Mouse (Mus musculus) hindbrain, embryonic 11.5 days (tissue): ENCODE results near the gene Dirc2. TPM values are rescaled to one million over a fixed set of nuclear protein-coding genes. Genes with fewer than 3 reads are reported as not detected.

Experiments
- ATAC-seq: fragments of 200-750 bp; cut with Nextera tagmentation; 2 replicates; pipeline ENCODE4 v1.8.0; 2017; ENCODE audit warnings: mild to moderate bottlenecking, moderate TSS enrichment, moderate library complexity; ENCODE audit not compliant: low FRiP score
- DNase-seq: peaks from one replicate; pipeline ENCODE4 v3.0.0-alpha.2; 2015; ENCODE audit warnings: low spot score
- H3K27ac ChIP-seq: fragments of 300-500 bp; sonication (generic); 2 replicates; pipeline ENCODE4 v1.5.1; 2014; ENCODE audit warnings: mild to moderate bottlenecking, low read depth, low read length
- H3K27me3 ChIP-seq: fragments of 300-500 bp; sonication (generic); 2 replicates; pipeline ENCODE4 v1.6.1; 2014; ENCODE audit warnings: mild to moderate bottlenecking, low read length, moderate library complexity, mixed read lengths; ENCODE audit not compliant: control insufficient read depth, insufficient read depth
- H3K36me3 ChIP-seq: fragments of 300-500 bp; sonication (generic); 2 replicates; pipeline ENCODE4 v1.6.1; 2014; ENCODE audit warnings: mild to moderate bottlenecking, low read length, moderate library complexity, mixed read lengths; ENCODE audit not compliant: control insufficient read depth, insufficient read depth
- H3K4me1 ChIP-seq: fragments of 300-500 bp; sonication (generic); replicated peaks from 2 replicates; pipeline ENCODE4 v1.6.1; 2014; ENCODE audit warnings: low read length, mixed read lengths; ENCODE audit not compliant: control insufficient read depth, insufficient read depth
- H3K4me2 ChIP-seq: fragments of 300-500 bp; sonication (generic); replicated peaks from 2 replicates; pipeline ENCODE4 v1.6.1; 2014; ENCODE audit warnings: mild to moderate bottlenecking, low read depth, low read length
- H3K4me3 ChIP-seq: fragments of 300-500 bp; sonication (generic); 2 replicates; pipeline ENCODE4 v1.5.1; 2014; ENCODE audit warnings: low read depth, low read length
- H3K9ac ChIP-seq: fragments of 300-500 bp; sonication (generic); 2 replicates; pipeline ENCODE4 v1.6.1; 2014; ENCODE audit warnings: low read depth, low read length
- H3K9me3 ChIP-seq: fragments of 300-500 bp; sonication (generic); 2 replicates; pipeline ENCODE4 v1.6.1; 2016; ENCODE audit warnings: low read length; ENCODE audit not compliant: control insufficient read depth
- WGBS: fragments of 180-500 bp; shearing (Covaris S2); extraction: QIAGEN DNeasy Blood & Tissue Kit; methylation state at CpG from one replicate; pipeline ENCODE4 v1.1.7; 2014; 5-methylcytosine and 5-hydroxymethylcytosine counted together
- polyA plus RNA-seq: library from polyadenylated mRNA; unstranded; fragments of >200 nt; fragmentation: Nextera tagmentation; extraction: Ambion mirVana; gene quantifications from 2 replicates; pipeline ENCODE4 v1.2.1, GENCODE M21; 2014

The Dirc2 gene
- polyA plus RNA-seq, result 20.1 and 21.1 TPM in 2 replicates

DNA sequence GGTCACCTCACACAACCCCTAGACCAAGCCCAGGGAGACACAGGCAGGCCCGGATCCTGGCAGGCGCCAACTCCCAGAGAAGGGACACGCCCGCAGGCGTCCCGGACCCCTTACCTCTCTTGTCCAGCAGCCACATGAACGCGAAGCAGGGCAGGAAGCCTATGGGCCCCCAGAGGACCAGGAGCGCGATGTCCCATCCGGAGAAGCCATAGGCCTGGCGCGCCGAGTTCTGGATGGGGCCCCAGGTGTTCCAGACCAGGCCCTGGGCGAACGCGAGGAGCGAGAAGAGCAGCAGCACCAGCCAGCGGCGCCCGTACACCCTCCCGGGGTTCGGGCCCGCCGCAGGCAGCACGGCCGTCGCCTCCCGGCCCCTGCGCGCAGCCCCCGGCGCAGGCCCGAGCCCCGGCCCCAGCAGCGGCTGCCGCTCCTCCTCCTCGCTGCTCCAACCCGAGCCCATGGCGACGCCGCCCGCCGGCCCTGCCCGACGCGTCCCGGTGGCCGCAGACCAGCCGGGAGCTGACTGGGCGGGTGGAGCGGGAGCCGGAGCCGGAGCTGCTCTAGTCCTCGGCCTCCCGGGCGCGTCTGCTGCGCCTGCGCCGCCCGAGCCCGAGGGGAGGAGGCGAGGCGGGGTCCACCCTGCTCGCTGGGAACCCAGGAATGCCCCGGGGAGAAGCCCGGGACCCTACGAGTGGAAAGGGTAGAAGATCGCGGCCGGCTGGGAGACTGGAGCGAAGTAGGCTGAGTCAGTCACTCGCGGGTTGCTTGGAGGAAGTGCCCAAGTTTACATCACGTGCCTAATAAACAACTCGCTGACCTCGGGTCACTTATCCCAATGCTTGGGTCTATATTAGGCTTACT, at the start of gene Dirc2:
Dirc2 (minus strand) TSS at position 572 of the 858 bp plus-strand sequence.
- H3K9me3 ChIP-seq, result no peaks in the 10 kb centered on the region
- no peaks in the 10 kb centered on the region for H3K27me3 ChIP-seq
- peak within 1 kb of the TSS; percentile 86 for H3K4me2 ChIP-seq
- H3K4me3 ChIP-seq, result peak within 1 kb of the TSS; percentile 81
- under 1% methylated on average over 49 of the region's 78 CpGs for WGBS
- H3K4me1 ChIP-seq, result peaks cover 5% of the 10 kb centered on the region
- ATAC-seq (peak; percentile 87), DNase-seq (peak; percentile 85)
- no peaks in the 10 kb centered on the region for H3K36me3 ChIP-seq
- H3K27ac ChIP-seq, result peak within 1 kb of the TSS; percentile 70
- peak within 1 kb of the TSS; percentile 94 for H3K9ac ChIP-seq

DNA sequence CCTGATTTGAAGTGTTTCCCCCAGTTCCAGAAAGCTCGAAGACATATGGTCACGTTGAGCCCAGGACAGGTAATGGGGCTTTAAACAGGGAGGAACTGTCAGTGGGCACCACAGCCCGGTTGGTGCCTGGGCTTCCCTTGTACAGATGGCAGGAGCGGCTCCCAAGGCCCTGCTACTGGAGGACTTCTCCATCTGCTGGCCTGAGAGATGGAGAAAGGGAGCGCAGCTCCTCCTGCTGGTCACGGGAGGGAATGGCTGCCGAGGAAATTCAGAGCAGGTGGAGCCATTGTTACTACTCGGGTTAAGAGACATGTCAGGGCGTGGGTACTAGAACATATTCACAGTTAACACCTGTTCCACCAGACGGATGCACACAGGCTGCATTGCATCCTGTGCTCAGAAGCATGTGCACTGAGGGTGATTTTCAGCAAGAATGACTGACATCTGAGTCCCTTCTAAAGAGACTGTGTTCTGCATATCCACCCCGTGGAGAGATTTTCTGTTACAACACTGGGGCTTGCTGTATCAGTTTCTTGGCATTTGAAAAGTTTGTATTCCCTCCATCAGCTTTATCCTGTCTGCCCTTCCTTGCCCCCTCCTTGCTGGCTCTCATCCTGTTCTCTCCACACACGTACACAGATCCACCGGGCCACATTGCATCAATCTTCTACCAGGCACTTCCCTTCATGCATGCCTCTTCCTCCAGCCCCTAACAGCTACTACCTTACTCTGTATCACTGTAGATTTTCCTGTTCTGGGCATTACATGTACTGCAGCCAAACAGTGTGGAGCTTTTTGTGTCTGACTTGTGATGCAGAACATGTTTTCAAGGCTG, 48.3 kb upstream of the Dirc2 start:
- H3K9me3 ChIP-seq, result no peaks in the 10 kb centered on the region
- DNase-seq (peak; percentile 88), ATAC-seq (peak; percentile 70)
- H3K4me3 ChIP-seq, result no peak overlapping the region
- H3K4me1 ChIP-seq, result no peaks in the 10 kb centered on the region
- H3K27ac ChIP-seq, result no peak overlapping the region
- no peak overlapping the region for H3K9ac ChIP-seq
- 44% methylated on average over 13 of the region's 13 CpGs for WGBS
- no peak overlapping the region for H3K4me2 ChIP-seq
- H3K27me3 ChIP-seq, result no peaks in the 10 kb centered on the region
- no peaks in the 10 kb centered on the region for H3K36me3 ChIP-seq

DNA sequence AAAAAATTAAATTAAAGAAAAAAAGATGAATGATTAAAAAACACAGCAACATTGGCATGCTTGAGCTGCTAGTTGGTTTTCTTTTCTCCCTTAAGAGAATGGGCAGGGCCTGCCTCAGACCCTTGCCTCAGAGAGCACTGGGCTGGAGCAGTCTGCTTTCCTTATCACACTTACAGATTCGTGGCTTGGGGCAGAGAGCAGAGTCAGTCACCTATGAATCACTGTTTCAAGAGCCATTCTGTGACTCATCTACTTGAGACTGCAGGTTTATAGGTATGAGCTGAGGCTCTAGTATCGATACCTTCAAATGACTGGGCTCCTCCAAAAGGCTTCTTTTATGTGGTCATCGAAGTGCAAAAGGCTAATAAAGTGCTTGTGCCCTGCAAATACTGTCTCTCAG, 44.0 kb upstream of the Dirc2 start:
- DNase-seq, result no peak
- no peaks in the 10 kb centered on the region for H3K9me3 ChIP-seq
- H3K36me3 ChIP-seq, result no peaks in the 10 kb centered on the region
- WGBS, result 81% methylated on average over 3 of the region's 3 CpGs
- H3K4me1 ChIP-seq, result no peaks in the 10 kb centered on the region
- H3K27ac ChIP-seq, result no peak overlapping the region
- ATAC-seq, result no peak
- H3K9ac ChIP-seq, result no peak overlapping the region
- H3K27me3 ChIP-seq, result no peaks in the 10 kb centered on the region
- no peak overlapping the region for H3K4me3 ChIP-seq
- H3K4me2 ChIP-seq, result no peak overlapping the region

DNA sequence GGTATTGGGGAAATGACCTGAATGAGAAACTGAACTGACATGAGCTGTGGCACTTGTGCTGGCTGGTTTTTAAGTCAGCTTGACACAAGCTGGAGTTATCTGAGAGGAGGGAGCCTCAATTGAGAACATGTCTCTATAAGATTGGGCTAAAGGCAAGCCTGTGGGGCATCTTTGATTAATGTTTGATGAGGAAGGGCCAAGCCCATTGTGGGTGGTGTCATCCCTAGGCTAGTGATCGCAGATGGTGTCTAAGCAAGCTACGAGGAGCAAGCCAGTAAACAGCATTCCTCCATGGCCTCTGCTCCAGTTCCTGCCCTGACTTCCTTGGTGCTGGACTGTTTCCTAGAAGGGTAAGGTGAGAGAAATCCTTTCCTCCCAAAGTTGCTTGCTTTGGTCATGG, 39.7 kb upstream of the Dirc2 start:
- no peaks in the 10 kb centered on the region for H3K4me1 ChIP-seq
- DNase-seq (no peak), ATAC-seq (no peak)
- no peaks in the 10 kb centered on the region for H3K27me3 ChIP-seq
- no peak overlapping the region for H3K27ac ChIP-seq
- no peaks in the 10 kb centered on the region for H3K36me3 ChIP-seq
- H3K4me3 ChIP-seq, result no peak overlapping the region
- WGBS, result 96% methylated on average over 2 of the region's 2 CpGs
- no peaks in the 10 kb centered on the region for H3K9me3 ChIP-seq
- H3K4me2 ChIP-seq, result no peak overlapping the region
- H3K9ac ChIP-seq, result no peak overlapping the region

DNA sequence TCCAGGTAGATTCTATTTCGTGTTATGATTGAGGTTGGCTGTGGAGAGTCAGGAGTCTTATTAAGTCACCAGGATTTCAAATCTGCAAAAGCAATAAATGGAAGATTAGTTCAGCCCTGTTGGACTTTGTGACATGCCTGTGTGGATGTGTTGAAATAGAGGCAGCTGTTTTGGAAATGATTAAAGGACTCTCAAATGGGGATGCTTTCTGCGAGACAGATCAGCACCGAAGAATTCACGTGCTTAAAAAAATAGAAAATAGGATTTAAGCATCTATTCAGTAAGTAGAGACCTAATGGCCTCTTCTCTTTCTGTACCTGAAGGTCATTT, 38.5 kb upstream of the Dirc2 start:
- H3K4me2 ChIP-seq, result no peak overlapping the region
- no peaks in the 10 kb centered on the region for H3K4me1 ChIP-seq
- H3K4me3 ChIP-seq, result no peak overlapping the region
- no peaks in the 10 kb centered on the region for H3K36me3 ChIP-seq
- no peaks in the 10 kb centered on the region for H3K27me3 ChIP-seq
- 92% methylated on average over 4 of the region's 4 CpGs for WGBS
- no peaks in the 10 kb centered on the region for H3K9me3 ChIP-seq
- H3K9ac ChIP-seq, result no peak overlapping the region
- H3K27ac ChIP-seq, result no peak overlapping the region
- ATAC-seq (no peak), DNase-seq (no peak)

DNA sequence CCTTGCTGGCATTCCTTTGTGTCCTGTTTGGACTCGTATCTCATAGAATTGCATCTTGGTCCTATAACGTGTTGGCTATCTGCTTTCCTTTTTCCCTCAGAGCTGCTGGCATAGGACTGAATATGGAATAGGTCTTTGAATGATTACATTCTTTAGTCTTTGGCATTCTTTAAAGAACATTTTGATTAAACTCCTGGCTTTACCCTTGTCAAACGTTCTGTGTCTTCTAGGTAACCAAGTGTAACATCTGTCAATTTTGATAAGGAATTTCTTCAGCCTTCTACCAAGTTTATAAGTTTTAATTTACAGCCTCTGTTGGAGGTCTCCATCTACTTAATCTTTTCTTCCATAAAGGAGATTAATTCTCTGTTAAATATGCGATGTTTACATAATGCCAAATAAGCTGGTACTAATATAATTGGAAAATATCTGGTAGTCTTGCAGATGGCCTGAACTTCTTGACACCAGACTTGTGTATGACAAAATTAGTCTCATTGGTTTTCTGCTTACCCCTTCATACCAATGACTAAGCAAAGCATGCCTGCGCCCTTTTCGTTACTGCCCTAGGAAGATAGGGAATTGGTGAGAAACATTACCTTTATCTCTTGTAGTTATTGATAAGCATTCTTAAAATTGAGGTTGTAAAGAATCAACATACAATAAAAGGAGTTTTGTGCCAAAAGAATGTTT, 38.0 kb upstream of the Dirc2 start:
- no peak for ATAC-seq
- H3K4me2 ChIP-seq, result no peak overlapping the region
- H3K27me3 ChIP-seq, result no peaks in the 10 kb centered on the region
- H3K9ac ChIP-seq, result no peak overlapping the region
- no peaks in the 10 kb centered on the region for H3K4me1 ChIP-seq
- H3K4me3 ChIP-seq, result no peak overlapping the region
- DNase-seq, result no peak
- WGBS, result 91% methylated on average over 6 of the region's 6 CpGs
- no peaks in the 10 kb centered on the region for H3K36me3 ChIP-seq
- no peak overlapping the region for H3K27ac ChIP-seq
- H3K9me3 ChIP-seq, result no peaks in the 10 kb centered on the region

DNA sequence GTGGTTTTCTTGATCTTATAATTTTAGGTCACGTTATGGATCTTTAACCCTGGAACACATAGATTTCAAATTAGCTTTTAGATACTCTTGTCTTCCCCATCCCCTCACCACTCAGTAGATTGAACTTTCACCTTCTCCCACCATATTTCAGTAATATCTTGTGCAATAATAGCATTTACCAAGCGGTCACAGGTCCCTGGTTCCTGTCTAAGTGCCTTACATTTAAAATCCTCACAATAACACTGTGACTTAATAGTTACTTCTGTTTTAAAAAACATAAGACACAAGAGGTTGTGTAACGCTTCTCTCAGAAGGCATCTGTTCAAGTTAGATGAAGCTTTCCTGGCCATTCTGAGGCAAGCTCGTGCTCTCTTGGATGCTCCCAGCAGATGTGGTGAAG, 34.6 kb upstream of the Dirc2 start:
- no peak overlapping the region for H3K4me2 ChIP-seq
- H3K4me1 ChIP-seq, result no peaks in the 10 kb centered on the region
- no peaks in the 10 kb centered on the region for H3K27me3 ChIP-seq
- ATAC-seq (no peak), DNase-seq (no peak)
- no peaks in the 10 kb centered on the region for H3K9me3 ChIP-seq
- H3K4me3 ChIP-seq, result no peak overlapping the region
- H3K27ac ChIP-seq, result no peak overlapping the region
- no peaks in the 10 kb centered on the region for H3K36me3 ChIP-seq
- 92% methylated on average over 4 of the region's 4 CpGs for WGBS
- no peak overlapping the region for H3K9ac ChIP-seq

DNA sequence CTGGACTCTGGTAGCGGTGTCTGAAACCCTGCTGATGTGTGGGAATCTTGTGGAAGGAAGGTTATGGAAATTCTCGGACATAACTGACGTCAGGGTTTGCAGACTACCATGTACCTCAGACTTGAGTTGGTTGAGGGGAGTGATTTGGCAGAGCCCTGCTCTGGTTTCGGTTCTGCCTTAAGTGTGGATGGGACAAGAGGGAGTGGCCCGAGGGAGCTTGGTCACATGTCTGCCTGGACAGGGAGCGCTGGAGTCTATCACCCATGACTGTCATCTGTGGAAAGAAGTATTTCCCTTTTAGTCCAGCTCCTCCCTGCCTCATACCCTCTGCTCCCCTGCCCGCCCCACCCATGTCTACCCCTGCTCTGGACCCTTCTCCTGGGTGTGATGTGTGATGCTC, 33.0 kb upstream of the Dirc2 start:
- Histone ChIP-seq H3K36me3 (no peaks in the 10 kb centered on the region), H3K4me3 (no peak overlapping the region), H3K4me1 (no peaks in the 10 kb centered on the region), H3K27ac (no peak overlapping the region), H3K27me3 (no peaks in the 10 kb centered on the region), H3K9ac (no peak overlapping the region), H3K4me2 (no peak overlapping the region), H3K9me3 (no peaks in the 10 kb centered on the region)
- DNase-seq, result no peak
- ATAC-seq, result no peak
- WGBS, result 90% methylated on average over 7 of the region's 7 CpGs
